Mouse (Mus musculus) urinary bladder, postnatal 25 days (tissue): ENCODE measurements at regions not wholly inside any gene's neighbourhood (a gene's known extent, or its start where the extent isn't known, plus 50 kb on each side); places are given as distances from the start of the nearest gene placed in this dataset.

Source experiments
- DNase-seq: peaks from one replicate; pipeline ENCODE4 v3.0.0; 2022; ENCODE audit warnings: low spot score

GRCm38 (mm10) chr7:69998756-69999155, 367.8 kb downstream of the Nr2f2 start:
- DNase-seq = no peak

DNA sequence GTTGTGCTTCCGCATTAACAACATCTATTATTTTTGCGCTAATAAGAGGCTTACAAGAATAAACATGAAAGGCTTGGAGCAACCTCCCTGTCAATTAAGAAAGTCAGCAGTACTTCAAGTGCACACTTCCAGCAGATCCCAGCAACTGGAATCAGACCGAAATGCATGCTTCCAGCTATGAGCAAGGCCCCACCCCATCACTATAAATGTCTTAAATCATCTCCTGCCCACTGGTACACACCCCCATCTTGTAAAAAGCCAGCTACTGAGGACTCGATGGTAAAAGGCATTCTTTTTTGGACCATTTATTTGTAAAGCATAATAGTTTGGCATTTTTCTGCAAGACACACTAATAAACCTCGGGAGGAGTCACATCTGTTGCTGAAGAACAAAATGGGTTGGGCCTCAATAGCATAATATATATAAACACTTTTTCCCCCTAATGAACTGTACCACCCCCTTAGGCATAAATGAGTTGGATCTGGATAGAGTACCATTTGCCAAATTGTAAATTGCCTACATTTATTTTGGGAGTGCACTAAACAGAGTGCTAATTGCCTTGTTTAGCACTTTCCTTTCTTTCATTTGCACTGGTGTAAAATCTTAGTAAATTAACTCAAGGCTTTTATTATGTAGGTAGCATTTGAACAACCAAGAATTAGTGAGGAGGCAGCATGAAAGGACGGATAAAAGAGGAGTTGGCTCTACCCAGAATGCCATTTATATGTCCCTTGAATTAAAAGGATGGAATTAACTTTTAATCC, 371.8 kb downstream of the Nr2f2 start:
- DNase-seq = no peak

- no peak for DNase-seq
Measured at GRCm38 (mm10) chr7:69992383-69993327, 373.9 kb downstream of the Nr2f2 start.

- no peak for DNase-seq
Measured at GRCm38 (mm10) chr7:69991982-69992381, 374.6 kb downstream of the Nr2f2 start.

GRCm38 (mm10) chr7:69988704-69989103, 377.8 kb downstream of the Nr2f2 start:
- no peak for DNase-seq

- DNase-seq = no peak
Measured at GRCm38 (mm10) chr7:69981301-69981700, 385.2 kb downstream of the Nr2f2 start.

GRCm38 (mm10) chr7:69976369-69976768, 390.2 kb downstream of the Nr2f2 start:
- no peak for DNase-seq

- DNase-seq = no peak
Measured at GRCm38 (mm10) chr7:69964002-69964401, 402.5 kb downstream of the Nr2f2 start.

DNA sequence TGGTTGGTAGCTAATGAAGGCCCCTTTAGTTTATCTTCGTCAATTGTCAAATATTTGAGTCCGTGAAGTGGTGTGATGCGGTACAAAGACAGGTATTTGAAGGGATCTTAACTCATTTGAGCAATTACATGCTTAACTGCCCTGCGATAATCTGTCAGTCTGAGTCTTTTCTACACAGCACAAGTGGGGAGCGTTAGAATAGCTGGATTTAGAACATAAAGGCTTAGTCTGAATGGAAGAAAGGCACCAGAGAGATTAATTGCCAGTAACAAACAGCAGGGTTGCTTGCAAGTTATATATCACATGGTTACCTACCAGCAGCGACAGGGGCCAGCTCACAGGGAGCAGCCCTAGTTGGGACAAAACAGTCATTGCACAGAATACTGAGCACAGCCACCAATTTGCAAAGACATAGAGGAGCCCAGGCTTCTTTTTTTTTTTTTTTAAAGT, 416.3 kb downstream of the Nr2f2 start:
- no peak for DNase-seq

DNA sequence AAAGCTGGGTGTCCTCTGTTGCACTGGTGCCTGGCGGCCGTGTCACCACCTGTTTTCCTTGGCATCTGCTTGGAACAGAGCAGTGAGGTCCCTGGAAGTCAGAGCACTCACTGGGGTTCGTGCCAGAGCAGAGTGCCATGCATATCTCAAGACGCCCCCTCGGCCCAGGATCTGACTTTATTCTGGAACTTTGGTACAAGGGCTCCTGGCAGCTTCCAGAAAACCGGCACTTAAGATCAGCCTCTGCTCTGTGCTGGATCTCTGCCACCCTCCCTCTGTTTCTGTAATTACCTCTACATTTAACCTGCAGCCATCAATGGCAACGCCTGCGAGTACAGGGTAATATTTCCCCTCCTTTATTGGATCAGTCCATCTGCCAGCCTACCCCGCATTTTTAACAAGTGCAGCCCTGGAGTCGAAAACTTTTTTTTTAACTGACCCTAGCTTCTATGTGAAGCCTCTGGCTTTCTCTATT, 416.9 kb downstream of the Nr2f2 start:
- no peak for DNase-seq

DNA sequence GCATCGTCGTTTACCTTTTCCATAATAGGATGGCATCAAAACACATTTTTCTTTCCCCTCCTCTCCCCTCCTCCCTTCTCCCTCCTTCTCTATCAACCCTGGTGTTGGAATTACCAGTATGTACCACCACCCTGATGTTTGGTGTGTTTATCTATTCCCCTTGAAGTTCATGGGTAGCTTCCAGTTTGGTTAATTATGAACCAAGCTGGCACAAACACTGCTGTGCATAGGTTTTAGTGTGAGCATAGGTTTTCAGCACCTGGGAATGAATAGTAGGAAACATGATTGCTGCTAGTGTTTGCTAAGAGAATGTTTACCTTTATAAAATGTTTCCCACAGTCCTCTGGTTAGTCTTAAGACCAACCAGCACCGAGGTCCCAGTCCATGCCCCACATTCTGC, 420.1 kb downstream of the Nr2f2 start:
- DNase-seq = no peak

DNA sequence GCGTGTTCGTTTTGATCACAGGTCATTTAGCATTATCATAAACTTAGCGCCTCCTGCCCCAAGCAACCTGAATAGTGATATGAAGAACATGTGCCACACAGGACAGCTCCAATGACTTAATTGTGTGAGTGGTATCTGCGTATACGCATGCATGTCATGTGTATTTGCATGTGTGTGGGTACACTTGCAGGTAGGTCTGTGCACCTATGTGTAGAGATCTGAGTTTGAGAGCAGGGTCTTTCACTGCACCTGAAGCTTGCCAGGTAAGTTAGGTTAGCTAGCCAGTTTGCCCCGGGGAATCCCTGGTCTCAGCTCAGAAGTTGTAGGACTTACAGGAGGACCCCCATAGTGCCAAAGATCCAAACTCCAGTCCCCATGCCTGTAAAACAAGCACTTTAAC, 424.7 kb downstream of the Nr2f2 start:
- no peak for DNase-seq

DNA sequence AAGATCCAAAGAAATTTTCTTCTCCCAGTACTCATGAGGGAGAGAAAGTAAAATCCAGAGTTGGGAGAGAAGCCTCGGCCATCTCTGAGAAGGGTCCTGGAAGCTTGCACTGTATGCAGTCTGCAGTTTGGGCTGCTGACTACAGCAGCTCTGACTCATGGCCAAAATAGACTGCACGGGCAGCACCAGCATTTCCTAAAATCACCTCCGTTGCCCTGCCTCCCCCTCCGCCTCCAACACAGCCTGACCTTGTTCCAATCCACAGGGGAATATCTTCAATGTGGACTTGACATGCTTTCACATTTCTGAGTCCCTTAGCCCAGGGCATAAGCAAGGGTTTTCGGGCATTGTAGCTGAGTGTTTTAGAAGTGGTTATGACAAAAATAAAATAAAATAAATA, 441.3 kb downstream of the Nr2f2 start:
- no peak for DNase-seq

GRCm38 (mm10) chr7:69924551-69924950, 442.0 kb downstream of the Nr2f2 start:
- no peak for DNase-seq

DNA sequence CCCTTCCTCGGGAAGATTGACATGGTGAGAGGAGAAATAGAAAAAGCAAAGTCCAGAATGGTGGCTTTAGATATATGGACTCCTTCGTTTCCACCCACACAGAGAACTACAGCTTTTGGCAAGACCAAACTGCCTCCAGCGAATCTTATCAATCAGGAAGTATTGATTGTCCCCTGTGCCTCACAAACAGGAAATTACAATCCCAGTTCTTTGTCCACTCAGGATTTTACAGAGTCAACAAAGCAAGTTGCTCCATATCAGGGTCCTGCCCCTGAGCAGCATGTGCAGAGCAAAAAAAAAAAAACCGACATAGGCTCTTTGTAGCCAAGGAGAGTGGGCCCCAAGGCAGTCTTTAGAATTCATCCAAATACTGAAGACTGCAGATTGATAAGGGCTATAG, 454.8 kb downstream of the Nr2f2 start:
- DNase-seq = no peak

GRCm38 (mm10) chr7:69890503-69891061, 476.0 kb downstream of the Nr2f2 start:
- DNase-seq = no peak

DNA sequence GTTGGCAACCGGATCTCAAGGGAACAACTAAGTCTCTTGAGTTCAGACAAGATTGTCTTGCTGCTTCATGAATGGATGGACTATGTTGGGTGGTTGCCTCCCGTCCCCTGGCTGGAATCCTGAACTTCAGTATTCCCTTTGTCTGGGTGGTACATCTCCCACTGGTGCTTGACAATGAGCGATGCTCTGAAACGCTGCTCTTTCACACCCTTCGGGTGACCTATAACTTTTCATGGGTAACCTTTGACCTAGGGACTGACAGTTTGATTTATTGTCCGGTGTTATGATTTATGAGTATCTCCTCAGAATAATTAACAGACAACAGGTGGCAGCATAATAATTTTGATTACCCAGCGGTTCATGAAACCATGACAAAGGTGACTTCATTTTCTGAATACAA, 478.3 kb downstream of the Nr2f2 start:
- DNase-seq = no peak

GRCm38 (mm10) chr7:69877031-69877430, 489.5 kb downstream of the Nr2f2 start:
- DNase-seq = no peak

GRCm38 (mm10) chr7:69865801-69866200, 500.7 kb downstream of the Nr2f2 start:
- no peak for DNase-seq

DNA sequence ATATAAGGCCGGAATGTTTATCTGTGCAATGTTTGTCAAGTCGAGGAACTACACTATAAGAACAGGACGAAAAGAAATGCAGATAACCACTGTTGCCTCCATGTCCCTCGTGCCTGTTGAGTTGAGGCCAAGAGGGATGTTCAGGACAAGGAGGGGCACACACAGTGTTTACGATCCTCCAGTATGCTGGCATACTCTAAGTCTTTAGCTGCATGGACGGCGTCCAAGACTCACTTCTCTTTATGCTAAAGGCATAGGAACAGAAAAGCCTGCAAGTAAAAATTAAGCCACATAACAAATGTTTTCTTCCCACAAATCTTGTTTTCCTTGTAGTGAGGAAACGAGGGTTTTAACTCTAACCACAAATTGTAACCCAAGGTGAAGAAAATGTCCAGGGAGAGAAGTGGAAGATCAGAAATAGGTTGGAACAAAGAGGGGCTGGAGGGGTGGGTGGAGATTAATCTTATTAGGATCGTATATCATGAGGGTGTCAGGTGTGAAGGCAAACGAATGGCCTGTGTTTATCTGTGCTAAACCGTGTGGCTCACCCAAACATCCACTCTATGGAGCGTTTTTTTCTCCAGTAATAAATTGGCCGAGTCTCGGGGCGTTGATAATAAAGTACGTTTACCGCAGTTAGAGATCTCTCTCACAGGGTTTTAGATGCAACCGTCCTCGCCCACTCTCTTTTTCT, 521.8 kb downstream of the Nr2f2 start:
- no peak for DNase-seq

GRCm38 (mm10) chr7:69837379-69837778, 529.2 kb downstream of the Nr2f2 start:
- no peak for DNase-seq

DNA sequence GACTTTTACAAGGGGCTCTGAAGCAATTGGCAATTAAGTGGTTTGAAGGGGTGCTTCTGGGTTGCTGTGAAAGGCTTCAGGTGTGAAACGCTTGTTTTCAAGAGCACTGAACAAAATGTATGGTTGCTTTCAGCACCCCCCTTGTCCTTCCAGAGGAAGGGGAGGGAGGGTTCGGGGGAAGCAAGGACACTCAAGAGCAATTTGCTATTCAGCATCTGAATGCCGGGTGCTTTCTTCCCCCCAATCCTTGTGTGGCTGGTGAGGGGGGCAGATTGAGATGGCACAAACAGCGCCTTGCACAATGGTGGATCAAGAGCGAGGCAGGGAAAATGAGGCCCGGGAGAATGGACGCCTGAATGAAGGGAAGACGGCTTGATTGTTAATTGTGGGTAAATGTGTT, 539.3 kb downstream of the Nr2f2 start:
- DNase-seq = no peak
